ENCODE assay signal across 12 mouse cellular contexts in genomic region chr5:145189416-145189815, GRCm38 (mm10). TPM values are rescaled to one million over a fixed set of nuclear protein-coding genes. Genes with fewer than 3 reads are reported as not detected.
DNase-seq lines count a peak whose midpoint lies in the region; ATAC-seq and TF ChIP-seq lines count a peak whose summit lies in the region.
"Had no signal": no experiment of that assay in that cellular context is flagged by ENCODE, and none has a peak within 500 bp of the region (broad histone marks: within the 10 kb centered on the region; RNA-seq: fewer than 3 reads in every experiment).

No protein-coding gene starts in this region.

- peak overlapping the region; percentile 95; the same call in 1 of the 2 replicates for H3K4me3 ChIP-seq in hindbrain, embryonic 10.5 days
- H3K4me3 ChIP-seq in hindbrain, embryonic 14.5 days (replicated peaks; ENCODE audit: low read length), result no peak overlapping the region
- H3K4me3 ChIP-seq in E14TG2a.4 (replicated peaks; ENCODE audit: low read length), result peak overlapping the region; percentile 98
- H3K4me3 ChIP-seq in limb, embryonic 14.5 days (replicated peaks; ENCODE audit: low read length), result no peak overlapping the region

- no peak overlapping the region for H3K27ac ChIP-seq in hindbrain, embryonic 10.5 days
- H3K27ac ChIP-seq in hindbrain, embryonic 14.5 days, result no peak overlapping the region
- H3K27ac ChIP-seq in limb, embryonic 14.5 days (replicated peaks; ENCODE audit: low read depth, low read length), result no peak overlapping the region
- H3K27ac ChIP-seq: limb, embryonic 15.5 days had no signal

- no peak for ATAC-seq in hindbrain, embryonic 14.5 days (ENCODE audit: low FRiP score)
- ATAC-seq in limb, embryonic 14.5 days (ENCODE audit: low FRiP score, low read depth), result no peak
- no peak for ATAC-seq in frontal cortex, adult (ENCODE audit: low TSS enrichment)
- no peak for ATAC-seq in inflammation-experienced regulatory T-cells, adult 6 months

- H3K9me3 ChIP-seq in hindbrain, embryonic 10.5 days, result no peaks in the 10 kb centered on the region
- H3K9me3 ChIP-seq in hindbrain, embryonic 14.5 days (ENCODE audit: control insufficient read depth, low read length), result no peaks in the 10 kb centered on the region
- H3K9me3 ChIP-seq in E14TG2a.4 (ENCODE audit: low read length), result no peaks in the 10 kb centered on the region
- H3K9me3 ChIP-seq in limb, embryonic 14.5 days (ENCODE audit: control insufficient read depth, low read length), result no peaks in the 10 kb centered on the region
- H3K9me3 ChIP-seq: limb, embryonic 15.5 days had no signal

- 94% methylated on average over 6 of the region's 6 CpGs for WGBS in hindbrain, embryonic 10.5 days
- WGBS in hindbrain, embryonic 14.5 days, result 99% methylated on average over 6 of the region's 6 CpGs
- 91% methylated on average over 6 of the region's 6 CpGs for WGBS in limb, embryonic 14.5 days

- DNase-seq in hindbrain, embryonic 10.5 days (ENCODE audit: low spot score), result no peak
- DNase-seq in hindbrain, embryonic 14.5 days (ENCODE audit: low spot score), result no peak
- DNase-seq in CD4-positive helper T cell, adult 2 months (ENCODE audit: low read depth, low spot score), result peak; percentile 23
- no peak for DNase-seq in limb, embryonic 14.5 days (ENCODE audit: low spot score)
- DNase-seq: adrenal gland, adult 2 months; cerebellum, adult 11 months; kidney, adult 11 months; thymus, postnatal 14 days had no signal

- no peak for TF ChIP-seq CTCF in E14TG2a.4 (conservative IDR thresholded peaks at IDR 0.05; ENCODE audit: low read length)

- TF ChIP-seq POLR2A in limb, embryonic 14.5 days (IDR thresholded peaks at IDR 0.05; ENCODE audit: borderline replicate concordance, extremely low read depth, insufficient read depth, insufficient read length), result no peak

- H3K9ac ChIP-seq in hindbrain, embryonic 14.5 days, result no peak overlapping the region
- H3K9ac ChIP-seq in limb, embryonic 14.5 days (ENCODE audit: low read depth, low read length, severe bottlenecking), result 0 out of 2 replicates have a peak overlapping the region, but pooled peaks have one; percentile 7
- H3K9ac ChIP-seq: limb, embryonic 15.5 days had no signal

- H3K4me1 ChIP-seq in hindbrain, embryonic 10.5 days (replicated peaks), result peaks cover 22% of the 10 kb centered on the region
- peaks cover 18% of the 10 kb centered on the region for H3K4me1 ChIP-seq in hindbrain, embryonic 14.5 days (replicated peaks; ENCODE audit: control insufficient read depth, insufficient read depth, low read length)
- peaks cover 63% of the 10 kb centered on the region for H3K4me1 ChIP-seq in E14TG2a.4 (replicated peaks; ENCODE audit: low read depth, low read length)
- peaks cover 14% of the 10 kb centered on the region for H3K4me1 ChIP-seq in limb, embryonic 14.5 days (ENCODE audit: control insufficient read depth, insufficient read depth, low read length)

- peaks cover 62% of the 10 kb centered on the region for H3K36me3 ChIP-seq in hindbrain, embryonic 10.5 days
- peaks cover 49% of the 10 kb centered on the region for H3K36me3 ChIP-seq in hindbrain, embryonic 14.5 days (replicated peaks; ENCODE audit: control insufficient read depth, insufficient read depth)
- H3K36me3 ChIP-seq in E14TG2a.4 (ENCODE audit: insufficient read depth, low read length), result peaks cover 71% of the 10 kb centered on the region
- H3K36me3 ChIP-seq in limb, embryonic 14.5 days (ENCODE audit: control insufficient read depth, insufficient read depth, low read length), result peaks cover 44% of the 10 kb centered on the region

- H3K4me2 ChIP-seq in hindbrain, embryonic 14.5 days (replicated peaks), result no peak overlapping the region
- H3K4me2 ChIP-seq in limb, embryonic 14.5 days (replicated peaks; ENCODE audit: low read depth, low read length, severe bottlenecking), result no peak overlapping the region; the same call in 1 of the 2 replicates

- H3K27me3 ChIP-seq in hindbrain, embryonic 10.5 days (ENCODE audit: insufficient read depth, poor library complexity, severe bottlenecking), result no peaks in the 10 kb centered on the region
- no peaks in the 10 kb centered on the region for H3K27me3 ChIP-seq in hindbrain, embryonic 14.5 days (ENCODE audit: control insufficient read depth, insufficient read depth, low read length)
- no peaks in the 10 kb centered on the region for H3K27me3 ChIP-seq in E14TG2a.4 (ENCODE audit: insufficient read depth, low read length)
- H3K27me3 ChIP-seq in limb, embryonic 14.5 days (ENCODE audit: control insufficient read depth, insufficient read depth, low read length), result no peaks in the 10 kb centered on the region
- H3K27me3 ChIP-seq: limb, embryonic 15.5 days had no signal

RNA-seq across cellular contexts. Expression of gene Atp5j2, which starts 2.4 kb away (rescaled TPM):
- polyA plus RNA-seq in hindbrain, embryonic 10.5 days (2016; fragmentation: Nextera tagmentation; extraction: Ambion mirVana), result 542 and 582 TPM in 2 replicates
- 561 and 664 TPM in 2 replicates for polyA plus RNA-seq in hindbrain, embryonic 14.5 days (2014; fragmentation: Nextera tagmentation; extraction: Ambion mirVana)
- polyA plus RNA-seq in limb, embryonic 14.5 days (2012; rRNA removed), result 187 and 284 TPM in 2 replicates
- 519 and 568 TPM in 2 replicates for polyA plus RNA-seq in limb, embryonic 14.5 days (2014; fragmentation: Nextera tagmentation; extraction: Ambion mirVana)
- polyA plus RNA-seq in inflammation-experienced regulatory T-cells, adult 6 months (2017; shearing (Covaris generic)), result 100 to 1,000 TPM; 377 to 453 (median 389) TPM

RNA-seq across cellular contexts. Expression of gene Zkscan14, which starts 12.3 kb away (rescaled TPM):
- polyA plus RNA-seq in hindbrain, embryonic 10.5 days (2016; fragmentation: Nextera tagmentation; extraction: Ambion mirVana), result 7.8 and 9.2 TPM in 2 replicates
- 12.3 and 13.9 TPM in 2 replicates for polyA plus RNA-seq in hindbrain, embryonic 14.5 days (2014; fragmentation: Nextera tagmentation; extraction: Ambion mirVana)
- 3.3 and 4.0 TPM in 2 replicates for polyA plus RNA-seq in limb, embryonic 14.5 days (2012; rRNA removed)
- 9.1 and 9.7 TPM in 2 replicates for polyA plus RNA-seq in limb, embryonic 14.5 days (2014; fragmentation: Nextera tagmentation; extraction: Ambion mirVana)
- 10 to 100 TPM; 13.9 to 23.1 (median 20.1) TPM for polyA plus RNA-seq in inflammation-experienced regulatory T-cells, adult 6 months (2017; shearing (Covaris generic))

RNA-seq across cellular contexts. Expression of gene Zkscan5, which starts 14.9 kb away (rescaled TPM):
- polyA plus RNA-seq in hindbrain, embryonic 10.5 days (2016; fragmentation: Nextera tagmentation; extraction: Ambion mirVana), result 15.2 and 17.2 TPM in 2 replicates
- polyA plus RNA-seq in hindbrain, embryonic 14.5 days (2014; fragmentation: Nextera tagmentation; extraction: Ambion mirVana), result 12.0 and 15.6 TPM in 2 replicates
- polyA plus RNA-seq in limb, embryonic 14.5 days (2012; rRNA removed), result 8.5 and 9.2 TPM in 2 replicates
- 14.3 and 15.2 TPM in 2 replicates for polyA plus RNA-seq in limb, embryonic 14.5 days (2014; fragmentation: Nextera tagmentation; extraction: Ambion mirVana)
- polyA plus RNA-seq in inflammation-experienced regulatory T-cells, adult 6 months (2017; shearing (Covaris generic)), result 1 to 10 TPM; 4.1 to 7.6 (median 6.7) TPM

RNA-seq across cellular contexts. Expression of gene Cpsf4, which starts 22.4 kb away (rescaled TPM):
- polyA plus RNA-seq in hindbrain, embryonic 10.5 days (2016; fragmentation: Nextera tagmentation; extraction: Ambion mirVana), result 70.5 and 92.9 TPM in 2 replicates
- polyA plus RNA-seq in hindbrain, embryonic 14.5 days (2014; fragmentation: Nextera tagmentation; extraction: Ambion mirVana), result 27.7 and 29.3 TPM in 2 replicates
- 56.7 and 63.1 TPM in 2 replicates for polyA plus RNA-seq in limb, embryonic 14.5 days (2012; rRNA removed)
- polyA plus RNA-seq in limb, embryonic 14.5 days (2014; fragmentation: Nextera tagmentation; extraction: Ambion mirVana), result 25.2 and 29.2 TPM in 2 replicates
- polyA plus RNA-seq in inflammation-experienced regulatory T-cells, adult 6 months (2017; shearing (Covaris generic)), result 10 to 100 TPM; 11.7 to 18.4 (median 15.5) TPM

RNA-seq across cellular contexts. Expression of gene Ptcd1, which starts 22.5 kb away (rescaled TPM):
- 19.6 and 21.9 TPM in 2 replicates for polyA plus RNA-seq in hindbrain, embryonic 10.5 days (2016; fragmentation: Nextera tagmentation; extraction: Ambion mirVana)
- polyA plus RNA-seq in hindbrain, embryonic 14.5 days (2014; fragmentation: Nextera tagmentation; extraction: Ambion mirVana), result 17.5 and 18.2 TPM in 2 replicates
- 16.0 and 16.8 TPM in 2 replicates for polyA plus RNA-seq in limb, embryonic 14.5 days (2012; rRNA removed)
- 15.9 and 16.4 TPM in 2 replicates for polyA plus RNA-seq in limb, embryonic 14.5 days (2014; fragmentation: Nextera tagmentation; extraction: Ambion mirVana)
- polyA plus RNA-seq in inflammation-experienced regulatory T-cells, adult 6 months (2017; shearing (Covaris generic)), result 10 to 100 TPM; 10.5 to 15.2 (median 13.2) TPM

Comparison
In these comparisons a context has a peak if more than half of its experiments do, and no peak if none do; other contexts are left out.
1. H3K4me3 ChIP-seq: peak in hindbrain, embryonic 10.5 days (single experiment) and E14TG2a.4 (single experiment); none in hindbrain, embryonic 14.5 days (single experiment) and limb, embryonic 14.5 days (single experiment).